Mouse (Mus musculus): ENCODE data around the gene Abca17.

DNA sequence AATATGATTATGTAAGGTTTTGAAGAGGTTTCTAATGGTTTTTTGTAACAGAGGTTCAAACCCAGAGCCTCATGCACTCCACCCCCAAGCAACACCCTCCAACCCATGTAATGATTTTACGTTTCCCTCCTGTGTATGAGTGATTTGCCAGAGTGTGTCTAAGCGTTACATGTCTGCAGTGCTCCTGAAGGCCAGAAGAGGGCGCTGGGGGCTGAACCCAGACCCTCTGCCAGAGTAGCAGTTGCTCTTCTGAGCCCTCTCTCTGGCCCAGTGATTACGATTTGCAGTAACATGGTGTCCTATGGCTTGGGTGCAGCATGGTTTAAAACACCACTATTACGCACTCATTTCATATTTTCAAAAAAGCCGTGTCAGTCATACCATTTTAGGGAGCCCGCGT, 40.3 kb upstream of the Abca17 start:
- peak; percentile 66 for TF ChIP-seq CTCF (IDR thresholded peaks at IDR 0.05)
- no peak for TF ChIP-seq EP300 (IDR thresholded peaks at IDR 0.05)

Data from lung, postnatal 0 days (tissue).